Mouse (Mus musculus) kidney, adult 2 months (tissue): ENCODE data around the gene Hist1h4i.

ENCODE experiments used
- CTCF ChIP-seq: fragments of 200-500 bp; conservative IDR thresholded peaks from 2 replicates; pipeline ENCODE4 v1.5.1; 2011; ENCODE audit warnings: low read depth, mild to moderate bottlenecking, control low read depth, low read length, moderate library complexity, mixed read lengths; ENCODE audit not compliant: insufficient read depth, insufficient read length
- POLR2A ChIP-seq: fragments of 200-500 bp; IDR thresholded peaks from one replicate; pipeline ENCODE4 v1.6.1; 2011; ENCODE audit warnings: low read depth, low read length, control low read depth

GRCm38 (mm10) chr13:22049041-22049440, 7.9 kb upstream of the Hist1h4i start:
- no peak for TF ChIP-seq CTCF
- TF ChIP-seq POLR2A, result no peak
